Mouse (Mus musculus) midbrain, postnatal 0 days (tissue): ENCODE results near the gene Hlcs. TPM values are rescaled to one million over a fixed set of nuclear protein-coding genes. Genes with fewer than 3 reads are reported as not detected.

Source experiments
- ATAC-seq: fragments of 200-750 bp; cut with Nextera tagmentation; 2 replicates; pipeline ENCODE4 v1.8.0; 2017; ENCODE audit warnings: moderate number of reproducible peaks, mild to moderate bottlenecking, moderate TSS enrichment, moderate library complexity; ENCODE audit not compliant: low FRiP score
- DNase-seq: peaks from one replicate; pipeline ENCODE4 v3.0.0-alpha.2; 2015; ENCODE audit warnings: low spot score
- H3K27ac ChIP-seq: fragments of 300-500 bp; sonication (generic); 2 replicates; pipeline ENCODE4 v1.5.1; 2014; ENCODE audit warnings: low read depth, mild to moderate bottlenecking, low read length, mixed read lengths
- H3K27me3 ChIP-seq: fragments of 300-500 bp; sonication (generic); 2 replicates; pipeline ENCODE4 v1.6.1; 2014; ENCODE audit warnings: low read length, control low read depth, mixed read lengths; ENCODE audit not compliant: insufficient read depth
- H3K36me3 ChIP-seq: fragments of 300-500 bp; sonication (generic); 2 replicates; pipeline ENCODE4 v1.6.1; 2014; ENCODE audit warnings: low read length, control low read depth, mixed read lengths; ENCODE audit not compliant: insufficient read depth
- H3K4me1 ChIP-seq: fragments of 300-500 bp; sonication (generic); 2 replicates; pipeline ENCODE4 v1.6.1; 2014; ENCODE audit warnings: mild to moderate bottlenecking, control low read depth, antibody characterized with exemption, low read length, mixed read lengths; ENCODE audit not compliant: insufficient read depth
- H3K4me2 ChIP-seq: fragments of 300-500 bp; sonication (generic); 2 replicates; pipeline ENCODE4 v1.6.1; 2014; ENCODE audit warnings: low read depth, mild to moderate bottlenecking, low read length, mixed read lengths; ENCODE audit not compliant: poor library complexity, severe bottlenecking
- H3K4me3 ChIP-seq: fragments of 300-500 bp; sonication (generic); 2 replicates; pipeline ENCODE4 v1.5.1; 2014; ENCODE audit warnings: low read depth, mild to moderate bottlenecking, low read length, moderate library complexity
- H3K9ac ChIP-seq: fragments of 300-500 bp; sonication (generic); replicated peaks from 2 replicates; pipeline ENCODE4 v1.6.1; 2014; ENCODE audit warnings: mild to moderate bottlenecking, low read length, moderate library complexity, mixed read lengths; ENCODE audit not compliant: poor library complexity, severe bottlenecking
- H3K9me3 ChIP-seq: fragments of 300-500 bp; sonication (generic); 2 replicates; pipeline ENCODE4 v1.6.1; 2016; ENCODE audit warnings: low read length, control low read depth
- CTCF ChIP-seq: IDR thresholded peaks from 2 replicates; pipeline ENCODE4 v1.5.1; 2016; ENCODE audit warnings: antibody characterized with exemption, mild to moderate bottlenecking
- WGBS: fragments of 180-500 bp; shearing (Covaris S2); extraction: QIAGEN DNeasy Blood & Tissue Kit; methylation state at CpG from one replicate; pipeline ENCODE4 v1.1.7; 2014; 5-methylcytosine and 5-hydroxymethylcytosine counted together
- polyA plus RNA-seq: library from polyadenylated mRNA; unstranded; fragments of >200 nt; fragmentation: Nextera tagmentation; extraction: Ambion mirVana; gene quantifications from 2 replicates; pipeline ENCODE4 v1.2.1, GENCODE M21; 2015
- total RNA-seq: library from RNA; depleted of rRNA; stranded (reverse); fragments of >200 nt; gene quantifications from 2 replicates; pipeline ENCODE4 v1.2.3, GENCODE M21; 2014

Gene Hlcs
- total and polyA plus RNA-seq, 2 experiments from 2014 or later, result 7.8 to 10.0 TPM

DNA sequence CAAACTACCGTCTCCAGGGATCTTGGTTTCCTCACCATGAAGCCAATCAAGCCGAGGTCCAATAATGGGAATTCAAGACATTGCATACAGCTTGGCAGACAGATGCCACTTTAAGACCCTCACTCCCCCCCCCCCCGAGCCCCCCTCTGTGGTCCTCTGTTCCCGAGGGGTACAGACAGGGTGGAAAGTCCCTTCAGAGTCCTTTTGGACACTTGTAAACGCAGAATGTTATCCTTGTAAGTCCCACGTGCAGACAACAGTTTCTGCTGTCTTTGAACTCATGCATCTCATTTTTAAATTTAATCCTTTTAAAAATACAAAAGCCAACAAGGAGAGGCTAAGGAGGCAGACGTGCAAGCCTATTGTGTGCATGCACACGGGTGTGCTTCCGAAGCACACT lies 187.2 kb downstream of the Hlcs start:
- H3K27ac ChIP-seq, result no peak overlapping the region
- no peaks in the 10 kb centered on the region for H3K9me3 ChIP-seq
- DNase-seq (no peak), ATAC-seq (no peak)
- H3K4me3 ChIP-seq, result no peak overlapping the region
- no peak overlapping the region for H3K9ac ChIP-seq
- no peak for TF ChIP-seq CTCF
- H3K36me3 ChIP-seq, result no peaks in the 10 kb centered on the region
- peaks cover 3% of the 10 kb centered on the region; the same call in 1 of the 2 replicates for H3K4me1 ChIP-seq
- peaks cover 34% of the 10 kb centered on the region for H3K27me3 ChIP-seq
- no peak overlapping the region for H3K4me2 ChIP-seq
- 16% methylated on average over 9 of the region's 9 CpGs for WGBS

DNA sequence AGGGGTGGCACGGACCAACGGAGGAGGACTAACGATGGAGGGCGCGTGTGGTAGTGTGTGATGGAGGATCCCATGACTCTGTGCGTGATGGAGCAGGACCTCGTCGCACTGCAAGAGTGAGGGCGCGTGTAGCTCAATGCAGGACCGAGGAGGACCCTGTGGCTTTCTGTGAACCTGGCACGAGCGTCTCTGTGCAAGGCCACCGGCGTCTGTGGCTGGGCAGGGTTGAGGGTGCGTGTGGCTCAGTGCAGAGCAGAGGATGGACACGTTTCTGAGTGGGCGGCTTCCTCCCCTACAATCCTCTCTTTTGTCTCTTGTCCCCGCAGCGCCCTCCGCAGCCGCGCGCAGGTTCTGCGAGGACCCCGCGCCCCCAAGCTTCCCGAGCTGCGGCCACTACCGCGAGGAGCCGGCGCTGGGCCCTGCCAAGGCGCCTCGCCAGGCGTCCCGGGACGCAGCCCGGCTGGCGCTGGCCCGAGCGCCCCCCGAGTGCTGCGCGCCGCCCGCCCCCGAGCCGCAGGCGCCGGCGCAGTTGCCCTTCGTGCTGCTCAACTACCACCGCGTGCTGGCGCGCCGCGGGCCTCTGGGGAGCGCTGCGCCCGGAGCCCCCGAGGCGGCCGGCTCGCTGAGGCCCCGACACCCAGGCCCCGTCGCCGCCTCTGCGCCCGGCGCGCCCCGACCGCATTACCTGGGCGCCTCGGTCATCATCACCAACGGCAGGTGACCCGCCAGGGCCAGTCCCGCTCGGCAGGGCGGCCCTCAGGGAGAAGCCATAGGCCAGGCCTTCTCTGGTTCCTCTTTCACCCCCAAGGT lies 188.0 kb downstream of the Hlcs start:
- H3K4me3 ChIP-seq, result peak overlapping the region; percentile 46
- peak overlapping the region; percentile 91 for H3K4me2 ChIP-seq
- H3K9me3 ChIP-seq, result no peaks in the 10 kb centered on the region
- peaks cover 34% of the 10 kb centered on the region for H3K27me3 ChIP-seq
- peak overlapping the region; percentile 52; the same call in 1 of the 2 replicates for H3K9ac ChIP-seq
- peak; percentile 68 for ATAC-seq
- DNase-seq, result peak; percentile 16
- no peak for TF ChIP-seq CTCF
- no peaks in the 10 kb centered on the region for H3K36me3 ChIP-seq
- peaks cover 3% of the 10 kb centered on the region; the same call in 1 of the 2 replicates for H3K4me1 ChIP-seq
- H3K27ac ChIP-seq, result no peak overlapping the region
- 2% methylated on average over 81 of the region's 83 CpGs for WGBS

DNA sequence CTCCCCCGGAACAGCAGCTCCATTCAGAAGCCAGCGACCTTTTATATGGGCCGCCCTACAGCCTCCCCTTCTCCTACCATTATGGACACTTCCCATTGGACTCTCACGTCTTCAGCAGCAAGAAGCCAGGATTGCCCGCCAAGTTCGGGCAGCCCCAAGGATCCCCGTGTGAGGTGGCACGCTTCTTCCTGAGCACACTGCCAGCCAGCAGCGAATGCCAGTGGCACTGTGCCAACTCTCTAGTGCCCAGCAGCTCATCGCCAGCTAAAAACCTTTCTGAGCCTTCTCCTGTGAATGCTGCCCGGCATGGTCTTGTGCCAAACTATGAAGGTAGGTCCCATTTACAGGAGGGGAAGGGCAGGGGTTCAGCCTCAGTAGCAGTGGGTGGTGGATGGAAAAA lies 190.1 kb downstream of the Hlcs start:
- Histone ChIP-seq H3K4me3 (no peak overlapping the region), H3K4me2 (no peak overlapping the region), H3K9ac (no peak overlapping the region), H3K27ac (no peak overlapping the region), H3K4me1 (peaks cover 3% of the 10 kb centered on the region; the same call in 1 of the 2 replicates), H3K27me3 (peaks cover 34% of the 10 kb centered on the region), H3K36me3 (no peaks in the 10 kb centered on the region), H3K9me3 (no peaks in the 10 kb centered on the region)
- no peak for TF ChIP-seq CTCF
- DNase-seq (peak; percentile 88), ATAC-seq (no peak)
- WGBS, result 62% methylated on average over 11 of the region's 11 CpGs

DNA sequence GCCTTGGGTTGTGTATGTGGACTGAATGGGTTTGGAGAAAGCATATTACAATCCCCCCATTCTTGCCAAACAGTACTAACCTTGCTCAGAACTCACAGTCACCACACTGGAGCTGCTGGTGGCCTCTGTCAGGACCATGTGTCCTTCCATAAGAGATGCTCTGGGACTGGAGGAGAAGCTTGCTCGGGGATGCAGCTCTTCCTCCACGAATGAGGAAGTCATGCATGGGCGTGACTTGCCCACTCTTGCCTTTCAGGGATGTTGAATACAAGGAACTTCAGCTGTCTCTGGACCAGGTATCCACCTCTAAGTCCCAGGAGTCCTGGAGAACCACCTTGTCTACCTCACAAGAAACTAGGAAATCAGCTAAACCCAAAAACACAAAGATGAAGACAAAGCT lies 191.0 kb downstream of the Hlcs start:
- Histone ChIP-seq H3K27ac (no peak overlapping the region), H3K9me3 (no peaks in the 10 kb centered on the region), H3K36me3 (no peaks in the 10 kb centered on the region), H3K4me1 (peaks cover 3% of the 10 kb centered on the region; the same call in 1 of the 2 replicates), H3K4me2 (no peak overlapping the region), H3K4me3 (no peak overlapping the region), H3K27me3 (peaks cover 34% of the 10 kb centered on the region), H3K9ac (no peak overlapping the region)
- WGBS, result 81% methylated on average over 3 of the region's 3 CpGs
- ATAC-seq (no peak), DNase-seq (no peak)
- no peak for TF ChIP-seq CTCF

DNA sequence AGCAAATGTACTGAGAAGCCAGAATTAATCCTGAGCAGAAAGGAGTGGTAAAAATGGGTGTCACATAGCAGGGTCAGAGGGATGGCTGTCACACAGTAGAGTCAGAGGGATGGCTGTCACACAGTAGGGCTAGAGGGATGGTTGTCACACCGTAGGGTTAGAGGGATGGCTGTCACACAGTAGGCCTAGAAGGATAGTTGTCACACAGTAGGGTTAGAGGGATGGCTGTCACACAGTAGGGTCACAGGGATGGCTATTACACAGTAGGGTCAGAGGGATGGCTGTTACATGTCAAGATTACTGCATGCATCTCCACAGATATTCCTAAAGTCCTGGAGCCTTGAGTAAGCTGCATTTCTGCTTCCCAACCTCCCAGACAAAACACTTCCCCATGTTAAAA lies 195.0 kb downstream of the Hlcs start:
- no peak overlapping the region for H3K4me3 ChIP-seq
- H3K9ac ChIP-seq, result no peak overlapping the region
- H3K4me1 ChIP-seq, result no peaks in the 10 kb centered on the region
- no peaks in the 10 kb centered on the region for H3K36me3 ChIP-seq
- no peak overlapping the region for H3K4me2 ChIP-seq
- TF ChIP-seq CTCF, result no peak
- peaks cover 12% of the 10 kb centered on the region for H3K27me3 ChIP-seq
- no peak overlapping the region for H3K27ac ChIP-seq
- DNase-seq (no peak), ATAC-seq (no peak)
- WGBS, result 96% methylated on average over 1 of the region's 1 CpGs
- H3K9me3 ChIP-seq, result no peaks in the 10 kb centered on the region

DNA sequence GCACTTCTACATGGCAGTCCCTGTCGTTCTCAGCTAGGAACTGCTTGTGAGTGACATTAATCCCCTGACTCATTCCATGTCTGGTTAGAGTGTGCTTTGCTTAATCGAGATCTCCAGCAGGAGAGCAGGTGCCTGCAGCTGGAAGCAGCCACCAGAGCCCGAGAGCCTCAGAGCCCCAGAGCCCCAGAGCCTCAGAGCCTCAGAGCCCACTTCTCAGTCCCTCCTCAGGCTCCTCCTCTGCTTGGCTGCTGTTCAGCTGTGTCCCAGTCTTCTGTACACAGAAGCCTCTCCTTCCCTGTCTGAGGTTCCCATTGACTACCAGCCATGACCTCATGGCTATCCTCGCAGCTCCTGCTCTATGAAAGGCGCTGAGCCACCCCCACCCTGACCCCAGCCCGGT lies 196.0 kb downstream of the Hlcs start:
- H3K9me3 ChIP-seq, result no peaks in the 10 kb centered on the region
- no peak overlapping the region for H3K4me3 ChIP-seq
- no peak for TF ChIP-seq CTCF
- H3K9ac ChIP-seq, result no peak overlapping the region
- ATAC-seq, result no peak
- no peak overlapping the region for H3K4me2 ChIP-seq
- 41% methylated on average over 6 of the region's 6 CpGs for WGBS
- no peaks in the 10 kb centered on the region for H3K36me3 ChIP-seq
- peaks cover 2% of the 10 kb centered on the region; the same call in 1 of the 2 replicates for H3K27me3 ChIP-seq
- no peak overlapping the region for H3K27ac ChIP-seq
- no peaks in the 10 kb centered on the region for H3K4me1 ChIP-seq
- no peak for DNase-seq
